Mouse (Mus musculus): ENCODE data around the gene Setdb2.

GRCm38 (mm10) chr14:59447981-59448380 is 7.3 kb upstream of the Setdb2 start:
- TF ChIP-seq TAL1 (IDR thresholded peaks at IDR 0.05; ENCODE audit: low read length): no peak
- TF ChIP-seq GATA1 (IDR thresholded peaks at IDR 0.05; ENCODE audit: low read length): no peak

Measured in erythroblast, embryonic 14.5 days (primary cell).